Mouse (Mus musculus) embryonic facial prominence, embryonic 10.5 days (tissue): ENCODE data around the gene Sh3gl3. TPM values are rescaled to one million over a fixed set of nuclear protein-coding genes. Genes with fewer than 3 reads are reported as not detected.

Experiments
- DNase-seq: peaks from one replicate; pipeline ENCODE4 v3.0.0-alpha.2; 2017; ENCODE audit warnings: low spot score
- H3K27ac ChIP-seq: fragments of 300-500 bp; sonication (generic); replicated peaks from 2 replicates; pipeline ENCODE4 v1.5.1; 2016; ENCODE audit warnings: mild to moderate bottlenecking
- H3K27me3 ChIP-seq: fragments of 300-500 bp; sonication (generic); replicated peaks from 2 replicates; pipeline ENCODE4 v1.6.1; 2016; ENCODE audit warnings: low read depth, mild to moderate bottlenecking; ENCODE audit not compliant: poor library complexity, severe bottlenecking
- H3K36me3 ChIP-seq: fragments of 300-500 bp; sonication (generic); replicated peaks from 2 replicates; pipeline ENCODE4 v1.6.1; 2016; ENCODE audit warnings: mild to moderate bottlenecking, moderate library complexity
- H3K4me1 ChIP-seq: fragments of 300-500 bp; sonication (generic); 2 replicates; pipeline ENCODE4 v1.6.1; 2016
- H3K4me3 ChIP-seq: fragments of 300-500 bp; sonication (generic); 2 replicates; pipeline ENCODE4 v1.5.1; 2016; ENCODE audit warnings: mild to moderate bottlenecking, moderate library complexity
- H3K9me3 ChIP-seq: fragments of 300-500 bp; sonication (generic); 2 replicates; pipeline ENCODE4 v1.6.1; 2016; ENCODE audit warnings: mild to moderate bottlenecking
- WGBS: fragments of 180-500 bp; shearing (Covaris S2); methylation state at CpG from one replicate; pipeline ENCODE4 v1.1.7; 2016; 5-methylcytosine and 5-hydroxymethylcytosine counted together
- polyA plus RNA-seq: library from polyadenylated mRNA; unstranded; fragments of >200 nt; fragmentation: Nextera tagmentation; extraction: Ambion mirVana; gene quantifications from 2 replicates; pipeline ENCODE4 v1.2.1, GENCODE M21; 2016

Sh3gl3 gene
- polyA plus RNA-seq, 1 experiment from 2014 or later: 15.4 TPM

- peak; percentile 75 for DNase-seq
- H3K9me3 ChIP-seq: no peaks in the 10 kb centered on the region
- H3K36me3 ChIP-seq: no peaks in the 10 kb centered on the region
- H3K4me3 ChIP-seq: no peak overlapping the region
- 53% methylated on average over 19 of the region's 19 CpGs for WGBS
- no peaks in the 10 kb centered on the region for H3K27me3 ChIP-seq
- H3K27ac ChIP-seq: no peak overlapping the region
- H3K4me1 ChIP-seq: peaks cover 11% of the 10 kb centered on the region
Measured at GRCm38 (mm10) chr7:82274011-82274709, 100.5 kb downstream of the Sh3gl3 start.

GRCm38 (mm10) chr7:82274975-82275374 lies 101.3 kb downstream of the Sh3gl3 start:
- Histone ChIP-seq H3K9me3 (no peaks in the 10 kb centered on the region), H3K4me1 (peaks cover 11% of the 10 kb centered on the region), H3K36me3 (no peaks in the 10 kb centered on the region), H3K4me3 (no peak overlapping the region), H3K27ac (no peak overlapping the region), H3K27me3 (no peaks in the 10 kb centered on the region)
- WGBS: 93% methylated on average over 5 of the region's 5 CpGs
- DNase-seq: no peak

DNA sequence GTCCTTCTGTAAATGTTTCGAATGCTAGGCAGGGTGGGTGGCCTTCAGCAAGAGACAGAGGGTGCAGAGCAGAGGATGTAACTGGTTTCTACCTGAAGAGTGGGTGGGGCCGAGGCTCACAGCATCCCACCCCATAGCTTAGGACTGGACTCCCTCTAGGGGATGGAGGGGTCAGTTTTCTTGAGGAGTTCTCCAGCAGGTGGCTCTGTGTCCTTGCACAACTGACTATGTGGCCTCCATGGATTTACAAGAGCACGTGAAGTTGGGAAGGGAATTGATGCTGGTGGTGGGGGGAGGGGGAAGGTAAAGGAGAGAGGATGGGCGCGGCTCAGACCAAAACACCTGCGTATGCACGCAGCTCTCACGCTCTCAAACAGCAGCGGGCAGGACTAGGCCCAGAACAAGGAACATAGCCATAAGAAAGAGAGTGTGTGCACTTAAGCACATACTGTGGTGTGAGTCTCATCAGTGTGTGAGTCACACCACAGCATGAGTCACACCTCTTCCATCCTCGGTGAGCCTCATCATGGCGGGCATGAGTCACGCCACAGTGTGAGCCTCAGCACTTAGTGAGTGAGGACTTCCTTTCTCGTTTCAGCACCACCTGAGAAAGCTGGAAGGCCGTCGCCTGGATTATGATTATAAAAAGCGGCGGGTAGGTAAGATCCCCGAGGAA lies 102.0 kb downstream of the Sh3gl3 start:
- Histone ChIP-seq H3K9me3 (no peaks in the 10 kb centered on the region), H3K4me3 (no peak overlapping the region), H3K4me1 (peaks cover 11% of the 10 kb centered on the region), H3K27ac (no peak overlapping the region), H3K27me3 (no peaks in the 10 kb centered on the region), H3K36me3 (no peaks in the 10 kb centered on the region)
- DNase-seq: no peak
- 74% methylated on average over 18 of the region's 18 CpGs for WGBS

- 90% methylated on average over 8 of the region's 8 CpGs for WGBS
- H3K4me1 ChIP-seq: no peaks in the 10 kb centered on the region
- H3K27me3 ChIP-seq: no peaks in the 10 kb centered on the region
- DNase-seq: no peak
- no peak overlapping the region for H3K27ac ChIP-seq
- no peak overlapping the region for H3K4me3 ChIP-seq
- H3K36me3 ChIP-seq: no peaks in the 10 kb centered on the region
- H3K9me3 ChIP-seq: no peaks in the 10 kb centered on the region
Measured at GRCm38 (mm10) chr7:82282011-82282410, 108.4 kb downstream of the Sh3gl3 start.

DNA sequence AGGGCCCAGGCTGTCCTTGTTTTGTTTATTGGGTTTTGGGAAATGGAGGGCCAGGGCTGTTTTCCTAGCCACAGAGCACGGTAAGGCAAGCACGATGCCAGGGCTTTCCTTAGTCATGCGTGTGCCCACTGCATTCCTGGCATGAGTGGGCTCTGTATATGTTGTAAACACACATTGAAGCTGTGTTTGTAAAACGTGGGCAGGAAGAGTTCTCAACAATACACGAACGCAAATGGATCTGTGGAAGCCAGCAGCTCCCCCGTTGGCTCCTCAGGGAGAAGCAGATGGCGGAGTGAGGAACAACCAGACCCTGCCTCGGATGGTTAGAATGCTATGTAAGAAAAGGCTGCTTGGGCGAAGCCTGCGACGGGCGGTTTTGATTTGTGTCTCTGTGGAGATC lies 108.8 kb downstream of the Sh3gl3 start:
- no peak overlapping the region for H3K27ac ChIP-seq
- no peak overlapping the region for H3K4me3 ChIP-seq
- WGBS: 85% methylated on average over 13 of the region's 13 CpGs
- H3K27me3 ChIP-seq: no peaks in the 10 kb centered on the region
- H3K36me3 ChIP-seq: no peaks in the 10 kb centered on the region
- no peaks in the 10 kb centered on the region for H3K9me3 ChIP-seq
- H3K4me1 ChIP-seq: no peaks in the 10 kb centered on the region
- DNase-seq: no peak

DNA sequence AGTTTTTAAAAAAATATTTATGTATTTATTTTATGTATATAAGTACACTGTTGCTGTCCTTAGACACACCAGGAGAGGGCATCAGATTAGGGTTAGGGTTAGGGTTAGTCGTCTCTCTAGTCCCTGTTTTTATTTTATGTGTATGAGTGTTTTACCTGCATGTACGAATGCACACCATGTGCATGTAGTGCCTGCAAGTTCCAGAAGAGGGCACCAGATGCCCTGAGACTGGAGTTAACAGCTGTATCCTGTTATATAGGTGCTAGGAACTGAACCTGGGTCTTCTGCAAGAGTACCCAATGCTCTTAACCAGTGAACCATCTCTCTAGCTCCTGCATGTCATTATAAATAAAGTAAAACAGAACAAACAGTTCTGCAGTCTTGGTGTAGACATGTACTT lies 113.6 kb downstream of the Sh3gl3 start:
- WGBS: 86% methylated on average over 2 of the region's 2 CpGs
- no peak overlapping the region for H3K4me3 ChIP-seq
- H3K36me3 ChIP-seq: no peaks in the 10 kb centered on the region
- no peak for DNase-seq
- H3K4me1 ChIP-seq: no peaks in the 10 kb centered on the region
- H3K27ac ChIP-seq: no peak overlapping the region
- no peaks in the 10 kb centered on the region for H3K27me3 ChIP-seq
- H3K9me3 ChIP-seq: 0 out of 2 replicates have a peak, but pooled peaks cover 3% of the 10 kb centered on the region

GRCm38 (mm10) chr7:82293441-82293840 lies 119.8 kb downstream of the Sh3gl3 start:
- H3K36me3 ChIP-seq: no peaks in the 10 kb centered on the region
- H3K27me3 ChIP-seq: no peaks in the 10 kb centered on the region
- DNase-seq: no peak
- peaks cover 17% of the 10 kb centered on the region for H3K4me1 ChIP-seq
- no peaks in the 10 kb centered on the region for H3K9me3 ChIP-seq
- no peak overlapping the region for H3K27ac ChIP-seq
- WGBS: 77% methylated on average over 7 of the region's 7 CpGs
- no peak overlapping the region for H3K4me3 ChIP-seq

GRCm38 (mm10) chr7:82294083-82294482 lies 120.4 kb downstream of the Sh3gl3 start:
- H3K4me3 ChIP-seq: no peak overlapping the region
- peaks cover 17% of the 10 kb centered on the region for H3K4me1 ChIP-seq
- no peak overlapping the region for H3K27ac ChIP-seq
- H3K9me3 ChIP-seq: no peaks in the 10 kb centered on the region
- no peaks in the 10 kb centered on the region for H3K27me3 ChIP-seq
- H3K36me3 ChIP-seq: no peaks in the 10 kb centered on the region
- 85% methylated on average over 10 of the region's 10 CpGs for WGBS
- no peak for DNase-seq

DNA sequence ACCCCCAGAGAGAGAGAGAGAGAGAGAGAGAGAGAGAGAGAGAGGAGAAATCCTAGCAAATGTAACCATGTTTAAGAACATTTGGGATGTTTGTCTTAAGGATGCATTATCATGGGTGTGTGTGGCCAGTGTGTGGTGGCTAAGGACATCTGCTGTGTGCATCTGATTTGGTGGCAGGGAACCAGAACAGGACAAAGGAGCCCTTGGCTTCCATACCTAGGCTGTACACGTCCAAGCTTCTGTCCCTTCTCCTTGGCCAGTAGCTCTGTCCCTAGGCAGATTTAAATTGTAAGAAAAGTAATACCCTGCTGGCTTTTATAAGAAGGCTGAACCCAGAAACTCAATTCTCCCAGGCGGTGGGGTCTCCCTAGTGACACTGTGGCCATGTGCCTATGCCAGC lies 121.0 kb downstream of the Sh3gl3 start:
- 81% methylated on average over 2 of the region's 2 CpGs for WGBS
- Histone ChIP-seq H3K27ac (no peak overlapping the region), H3K4me1 (peaks cover 17% of the 10 kb centered on the region), H3K27me3 (no peaks in the 10 kb centered on the region), H3K36me3 (no peaks in the 10 kb centered on the region), H3K4me3 (no peak overlapping the region), H3K9me3 (no peaks in the 10 kb centered on the region)
- no peak for DNase-seq

- Histone ChIP-seq H3K4me1 (peaks cover 8% of the 10 kb centered on the region), H3K27ac (no peak overlapping the region), H3K4me3 (no peak overlapping the region), H3K36me3 (no peaks in the 10 kb centered on the region), H3K27me3 (no peaks in the 10 kb centered on the region), H3K9me3 (no peaks in the 10 kb centered on the region)
- 58% methylated on average over 4 of the region's 4 CpGs for WGBS
- no peak for DNase-seq
Measured at GRCm38 (mm10) chr7:82308398-82308797, 134.8 kb downstream of the Sh3gl3 start.

DNA sequence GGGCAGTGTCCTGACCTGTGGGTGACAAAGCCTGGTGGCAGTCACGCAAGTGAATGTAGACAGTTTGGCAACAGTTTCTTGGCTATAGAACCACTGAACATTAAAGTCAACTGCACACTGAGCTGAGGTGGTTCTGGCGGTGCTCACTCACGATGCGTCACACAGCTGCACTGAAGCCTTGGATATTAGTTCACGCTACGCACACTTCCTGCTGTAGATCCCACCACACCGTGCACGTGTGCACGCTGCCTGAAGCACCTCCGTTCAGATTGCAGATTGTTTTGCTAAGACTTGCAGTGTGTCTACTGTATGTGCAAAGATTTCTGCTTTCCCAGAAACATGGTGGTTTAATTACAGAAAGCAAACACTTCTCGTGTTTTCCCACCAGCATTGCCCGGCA lies 144.9 kb downstream of the Sh3gl3 start:
- no peak for DNase-seq
- Histone ChIP-seq H3K4me3 (no peak overlapping the region), H3K9me3 (no peaks in the 10 kb centered on the region), H3K4me1 (peaks cover 14% of the 10 kb centered on the region), H3K27me3 (0 out of 2 replicates have a peak, but pooled peaks cover 7% of the 10 kb centered on the region), H3K36me3 (no peaks in the 10 kb centered on the region), H3K27ac (no peak overlapping the region)
- WGBS: 83% methylated on average over 12 of the region's 12 CpGs

- Histone ChIP-seq H3K27ac (no peak overlapping the region), H3K4me3 (no peak overlapping the region), H3K9me3 (no peaks in the 10 kb centered on the region), H3K36me3 (no peaks in the 10 kb centered on the region), H3K4me1 (no peaks in the 10 kb centered on the region), H3K27me3 (peaks cover 11% of the 10 kb centered on the region; the same call in 1 of the 2 replicates)
- no peak for DNase-seq
- WGBS: 67% methylated on average over 1 of the region's 1 CpGs
Measured at GRCm38 (mm10) chr7:82326616-82327015, 153.0 kb downstream of the Sh3gl3 start.

GRCm38 (mm10) chr7:82327201-82327600 lies 153.6 kb downstream of the Sh3gl3 start:
- Histone ChIP-seq H3K36me3 (no peaks in the 10 kb centered on the region), H3K9me3 (no peaks in the 10 kb centered on the region), H3K27ac (no peak overlapping the region), H3K4me1 (no peaks in the 10 kb centered on the region), H3K27me3 (peaks cover 16% of the 10 kb centered on the region), H3K4me3 (no peak overlapping the region)
- DNase-seq: no peak
- WGBS: 70% methylated on average over 4 of the region's 4 CpGs
